Mouse (Mus musculus) liver, postnatal 0 days (tissue): ENCODE measurements around the gene 1700014D04Rik.

ENCODE experiments used
- CTCF ChIP-seq: sonication (generic); IDR thresholded peaks from 2 replicates; pipeline ENCODE4 v1.5.1; 2016; ENCODE audit warnings: antibody characterized with exemption, low read depth
- EP300 ChIP-seq: IDR thresholded peaks from 2 replicates; pipeline ENCODE4 v1.6.1; 2016; ENCODE audit warnings: antibody characterized with exemption, low read depth, mild to moderate bottlenecking

DNA sequence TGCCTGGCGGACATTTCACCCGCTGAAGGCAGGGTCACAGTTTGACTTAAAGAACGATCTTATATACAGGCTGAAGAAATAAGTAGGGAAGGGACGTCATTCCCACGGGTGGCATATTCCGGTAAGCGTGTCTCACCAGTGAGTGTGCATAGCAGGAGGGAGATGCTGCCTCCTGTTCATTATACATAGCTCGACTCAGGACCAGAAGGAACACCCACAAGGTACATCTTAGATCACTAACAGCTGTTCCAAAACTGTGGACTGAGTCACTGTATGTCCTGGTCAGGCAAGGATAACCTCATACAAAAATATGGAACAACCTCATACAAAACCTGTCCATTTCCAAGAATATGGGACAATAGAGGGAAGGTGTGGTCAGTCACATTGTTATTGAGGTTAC lies 47.4 kb downstream of the 1700014D04Rik start:
- TF ChIP-seq CTCF (no peak), EP300 (no peak)
